Mouse (Mus musculus) heart, adult 18-20 months (tissue): ENCODE data around the gene Fbxo11. TPM values are rescaled to one million over a fixed set of nuclear protein-coding genes. Genes with fewer than 3 reads are reported as not detected.
"Not testable (repeated sequence)": the region's sequence is repeated elsewhere in the genome, so short reads cannot be mapped to it uniquely, and the experiment has no call there.

Experiments used
- DNase-seq, 2 experiments: peaks; one replicate each; pipeline ENCODE4 v3.0.0; 2021 to 2022; ENCODE audit warnings: mixed read lengths in 1 of 2
- total RNA-seq, 2 experiments: library from RNA; stranded (reverse); gene quantifications; 2 replicates each; pipeline ENCODE4 v1.2.3; 2021

Gene Fbxo11
- total RNA-seq, 2 experiments from 2014 or later, result 31.9 to 33.1 TPM

- no peak for DNase-seq
Measured at GRCm38 (mm10) chr17:87963081-87964075, 101.7 kb downstream of the Fbxo11 start.

- DNase-seq, result not testable (repeated sequence)
Measured at GRCm38 (mm10) chr17:87959931-87960330, 105.2 kb downstream of the Fbxo11 start.

GRCm38 (mm10) chr17:87959406-87959805 is 105.7 kb downstream of the Fbxo11 start:
- DNase-seq, result not testable (repeated sequence)

GRCm38 (mm10) chr17:87958283-87958682 is 106.8 kb downstream of the Fbxo11 start:
- no peak for DNase-seq

- DNase-seq, result no peak
Measured at GRCm38 (mm10) chr17:87957096-87957840, 107.8 kb downstream of the Fbxo11 start.

GRCm38 (mm10) chr17:87954618-87955124 is 110.4 kb downstream of the Fbxo11 start:
- DNase-seq, result not testable (repeated sequence)

- DNase-seq, result peak; percentile 65 to 86
Measured at GRCm38 (mm10) chr17:87948965-87949584, 116.0 kb downstream of the Fbxo11 start.

Other genes with a start within 250 kb of the Fbxo11 start
- not detected for gene Rpl36-ps4, start 144.3 kb downstream of the Fbxo11 start, total RNA-seq
- 1 to 10 TPM; 8.4 to 9.1 TPM for gene Msh6, start 90.2 kb downstream of the Fbxo11 start, total RNA-seq